Mouse (Mus musculus) forebrain, embryonic 15.5 days (tissue): ENCODE measurements at regions not wholly inside any gene's neighbourhood (a gene's known extent, or its start where the extent isn't known, plus 50 kb on each side); places are given as distances from the start of the nearest gene placed in this dataset.

Experiments
- ATAC-seq: fragments of 200-750 bp; cut with Nextera tagmentation; replicated peaks from 2 replicates; pipeline ENCODE4 v1.8.0; 2017; ENCODE audit warnings: mild to moderate bottlenecking, moderate TSS enrichment, moderate library complexity
- H3K27ac ChIP-seq: fragments of 300-500 bp; sonication (generic); replicated peaks from 2 replicates; pipeline ENCODE4 v1.5.1; 2015; ENCODE audit warnings: mild to moderate bottlenecking, inconsistent platforms
- H3K27me3 ChIP-seq: fragments of 300-500 bp; sonication (generic); 2 replicates; pipeline ENCODE4 v1.6.1; 2015; ENCODE audit warnings: inconsistent platforms
- H3K36me3 ChIP-seq: fragments of 300-500 bp; sonication (generic); 2 replicates; pipeline ENCODE4 v1.6.1; 2015; ENCODE audit warnings: mild to moderate bottlenecking, inconsistent platforms
- H3K4me1 ChIP-seq: fragments of 300-500 bp; sonication (generic); 2 replicates; pipeline ENCODE4 v1.6.1; 2015; ENCODE audit warnings: inconsistent platforms
- H3K4me2 ChIP-seq: fragments of 300-500 bp; sonication (generic); replicated peaks from 2 replicates; pipeline ENCODE4 v1.6.1; 2015; ENCODE audit warnings: mild to moderate bottlenecking, inconsistent platforms
- H3K4me3 ChIP-seq: fragments of 300-500 bp; sonication (generic); 2 replicates; pipeline ENCODE4 v1.5.1; 2015; ENCODE audit warnings: mild to moderate bottlenecking, inconsistent platforms
- H3K9ac ChIP-seq: fragments of 300-500 bp; sonication (generic); replicated peaks from 2 replicates; pipeline ENCODE4 v1.6.1; 2015; ENCODE audit warnings: mild to moderate bottlenecking, inconsistent platforms
- H3K9me3 ChIP-seq: fragments of 300-500 bp; sonication (generic); 2 replicates; pipeline ENCODE4 v1.6.1; 2016; ENCODE audit warnings: inconsistent platforms
- WGBS: fragments of 180-500 bp; shearing (Covaris S2); methylation state at CpG from one replicate; pipeline ENCODE4 v1.1.7; 2015; ENCODE audit warnings: mixed read lengths; 5-methylcytosine and 5-hydroxymethylcytosine counted together

GRCm38 (mm10) chr19:30289721-30290120 is 57.0 kb downstream of the Mbl2 start:
- Histone ChIP-seq H3K9me3 (no peaks in the 10 kb centered on the region), H3K4me3 (no peak overlapping the region), H3K9ac (no peak overlapping the region), H3K27me3 (no peaks in the 10 kb centered on the region), H3K27ac (no peak overlapping the region), H3K4me2 (no peak overlapping the region), H3K4me1 (0 out of 2 replicates have a peak, but pooled peaks cover 2% of the 10 kb centered on the region), H3K36me3 (no peaks in the 10 kb centered on the region)
- 74% methylated on average over 4 of the region's 4 CpGs for WGBS
- ATAC-seq = no peak

DNA sequence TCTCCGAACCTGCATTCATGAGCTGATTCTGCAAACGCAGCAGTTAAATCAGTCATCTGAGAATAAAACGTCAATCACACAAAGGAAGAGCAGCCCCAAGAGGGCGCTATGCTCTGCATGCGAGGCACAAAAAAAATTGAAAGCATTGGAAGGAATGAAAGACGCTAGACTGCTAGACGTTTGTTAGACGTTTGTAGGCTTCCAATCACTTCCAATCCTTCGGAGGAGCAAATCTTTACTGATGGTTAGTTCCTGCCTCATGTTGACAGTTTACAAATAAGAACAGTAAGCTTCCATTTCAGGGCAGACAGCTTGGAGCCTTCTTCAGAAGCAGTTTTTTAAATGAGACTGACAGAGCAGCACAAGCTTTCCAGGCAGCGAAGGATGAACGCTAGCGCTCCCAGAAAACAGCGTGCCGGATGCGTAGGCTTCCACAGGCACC is 62.5 kb downstream of the Mbl2 start:
- Histone ChIP-seq H3K4me3 (peak overlapping the region; percentile 5), H3K36me3 (no peaks in the 10 kb centered on the region), H3K4me1 (0 out of 2 replicates have a peak, but pooled peaks cover 4% of the 10 kb centered on the region), H3K27ac (peak overlapping the region; percentile 29), H3K9ac (no peak overlapping the region), H3K4me2 (peak overlapping the region; percentile 12), H3K9me3 (no peaks in the 10 kb centered on the region), H3K27me3 (no peaks in the 10 kb centered on the region)
- 35% methylated on average over 15 of the region's 15 CpGs for WGBS
- ATAC-seq = peak; percentile 75; the same call in 1 of the 2 replicates

DNA sequence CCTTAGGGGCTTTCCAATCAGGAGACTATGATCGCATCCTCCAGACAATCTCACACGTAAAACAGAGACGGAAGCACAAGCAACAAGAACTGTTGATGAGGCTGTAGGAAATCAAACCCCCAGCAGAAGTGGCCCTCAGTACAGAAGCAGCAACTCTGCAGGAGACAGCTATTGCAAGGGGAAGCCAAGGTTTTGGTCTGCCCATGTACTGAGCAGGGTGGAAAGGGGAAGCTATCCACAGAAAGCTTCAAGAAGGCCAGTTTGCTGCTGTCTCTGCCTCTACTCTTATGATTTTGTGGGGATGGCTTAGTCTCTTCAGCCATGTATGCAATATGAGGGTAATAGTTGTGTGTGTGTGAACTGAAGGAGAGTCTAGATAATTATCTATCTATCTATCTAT is 63.3 kb downstream of the Mbl2 start:
- Histone ChIP-seq H3K36me3 (no peaks in the 10 kb centered on the region), H3K4me3 (no peak overlapping the region), H3K27me3 (no peaks in the 10 kb centered on the region), H3K9ac (no peak overlapping the region), H3K4me1 (0 out of 2 replicates have a peak, but pooled peaks cover 4% of the 10 kb centered on the region), H3K9me3 (no peaks in the 10 kb centered on the region), H3K27ac (no peak overlapping the region), H3K4me2 (no peak overlapping the region)
- ATAC-seq = no peak
- 87% methylated on average over 3 of the region's 3 CpGs for WGBS

DNA sequence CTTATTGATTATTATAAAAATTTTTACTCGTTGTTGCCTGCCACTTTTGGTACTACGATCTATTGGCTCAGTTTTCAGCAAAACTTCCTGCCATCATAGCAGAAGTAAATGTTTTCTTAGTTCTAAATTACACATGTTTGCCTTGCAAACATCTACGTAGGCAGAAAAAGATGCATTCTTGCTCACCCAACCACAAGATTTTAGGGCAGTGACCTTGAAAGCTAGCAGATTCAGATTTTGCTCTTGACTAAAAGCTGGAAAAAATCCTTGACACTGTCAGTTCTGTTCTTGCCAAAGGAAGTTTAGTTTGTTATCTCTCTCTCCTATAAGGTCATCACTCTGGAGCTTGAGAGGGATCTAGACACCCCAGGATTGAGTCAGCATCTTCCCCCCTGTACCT is 66.8 kb downstream of the Mbl2 start:
- H3K9me3 ChIP-seq = no peaks in the 10 kb centered on the region
- H3K27me3 ChIP-seq = no peaks in the 10 kb centered on the region
- no peak overlapping the region for H3K4me2 ChIP-seq
- 89% methylated on average over 3 of the region's 3 CpGs for WGBS
- H3K27ac ChIP-seq = no peak overlapping the region
- no peaks in the 10 kb centered on the region for H3K36me3 ChIP-seq
- H3K9ac ChIP-seq = no peak overlapping the region
- no peak overlapping the region for H3K4me3 ChIP-seq
- H3K4me1 ChIP-seq = 0 out of 2 replicates have a peak, but pooled peaks cover 4% of the 10 kb centered on the region
- no peak for ATAC-seq

- no peak for ATAC-seq
- no peaks in the 10 kb centered on the region for H3K9me3 ChIP-seq
- no peak overlapping the region for H3K4me2 ChIP-seq
- 85% methylated on average over 4 of the region's 4 CpGs for WGBS
- H3K4me3 ChIP-seq = no peak overlapping the region
- H3K36me3 ChIP-seq = no peaks in the 10 kb centered on the region
- H3K27ac ChIP-seq = no peak overlapping the region
- H3K9ac ChIP-seq = no peak overlapping the region
- no peaks in the 10 kb centered on the region for H3K4me1 ChIP-seq
- H3K27me3 ChIP-seq = no peaks in the 10 kb centered on the region
Measured at GRCm38 (mm10) chr19:30302281-30302680, 69.5 kb downstream of the Mbl2 start.

DNA sequence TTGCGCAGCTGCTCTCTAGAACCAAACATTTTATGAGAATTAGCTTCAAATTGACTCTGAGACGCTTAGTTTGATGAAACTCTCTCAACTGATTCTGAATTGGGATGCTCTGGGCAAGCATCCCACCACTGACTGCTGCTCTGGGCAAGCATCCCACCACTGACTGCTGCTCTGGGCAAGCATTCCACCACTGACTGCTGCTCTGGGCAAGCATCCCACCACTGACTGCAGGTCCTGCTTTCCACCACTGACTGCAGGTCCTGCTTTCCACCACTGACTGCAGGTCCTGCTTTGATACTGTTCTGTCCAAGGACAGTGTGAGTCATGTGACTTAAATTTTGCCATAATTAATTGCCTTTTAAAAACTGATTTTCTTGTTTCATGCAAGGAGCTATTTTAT is 73.6 kb downstream of the Mbl2 start:
- Histone ChIP-seq H3K4me3 (no peak overlapping the region), H3K4me2 (no peak overlapping the region), H3K36me3 (no peaks in the 10 kb centered on the region), H3K27me3 (no peaks in the 10 kb centered on the region), H3K9me3 (no peaks in the 10 kb centered on the region), H3K27ac (no peak overlapping the region), H3K9ac (no peak overlapping the region), H3K4me1 (no peaks in the 10 kb centered on the region)
- 76% methylated on average over 2 of the region's 2 CpGs for WGBS
- peak; percentile 61; the same call in 1 of the 2 replicates for ATAC-seq

- no peak overlapping the region for H3K9ac ChIP-seq
- 89% methylated on average over 6 of the region's 6 CpGs for WGBS
- H3K36me3 ChIP-seq = no peaks in the 10 kb centered on the region
- no peaks in the 10 kb centered on the region for H3K4me1 ChIP-seq
- H3K9me3 ChIP-seq = no peaks in the 10 kb centered on the region
- H3K27me3 ChIP-seq = no peaks in the 10 kb centered on the region
- no peak overlapping the region for H3K27ac ChIP-seq
- H3K4me3 ChIP-seq = no peak overlapping the region
- ATAC-seq = no peak
- no peak overlapping the region for H3K4me2 ChIP-seq
Measured at GRCm38 (mm10) chr19:30306919-30307318, 74.2 kb downstream of the Mbl2 start.

DNA sequence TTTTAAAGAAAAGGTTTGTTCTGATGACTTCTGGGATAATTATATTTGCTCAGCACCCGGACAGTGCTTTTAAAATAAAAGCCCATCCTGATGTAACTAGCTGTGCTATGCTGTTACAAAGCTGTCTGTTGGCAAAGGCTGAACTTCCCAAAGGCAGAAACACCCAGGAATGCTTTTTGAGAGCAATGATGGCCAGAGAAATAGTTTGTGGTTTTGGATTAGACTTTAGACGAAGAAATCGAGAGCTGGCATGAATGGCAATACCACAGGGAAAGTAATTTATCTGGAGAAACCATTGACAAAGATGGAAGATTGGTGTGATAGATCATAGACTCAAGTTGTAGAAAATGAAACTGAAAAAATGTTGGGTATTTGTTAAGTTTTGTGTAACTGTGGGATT is 84.6 kb downstream of the Mbl2 start:
- no peak for ATAC-seq
- no peaks in the 10 kb centered on the region for H3K9me3 ChIP-seq

DNA sequence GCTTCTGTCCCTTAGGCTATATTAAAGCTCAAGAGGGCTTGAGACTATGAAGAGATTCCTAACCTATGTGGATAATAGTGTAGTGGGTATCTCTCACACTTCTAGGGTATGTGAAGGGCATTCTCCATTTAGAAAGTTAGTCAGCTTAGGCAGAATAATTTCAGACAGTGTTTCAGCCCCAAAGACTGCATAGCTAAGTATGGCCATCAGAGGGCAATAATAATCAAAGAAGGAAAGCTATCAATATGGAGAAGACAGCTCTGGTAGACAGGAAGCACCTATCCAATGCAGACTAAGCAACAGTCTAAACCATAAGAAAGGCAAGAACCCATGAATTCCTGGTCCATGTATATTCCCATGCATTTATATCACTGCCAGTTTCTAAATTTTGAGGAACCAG is 95.0 kb downstream of the Mbl2 start:
- Histone ChIP-seq H3K4me3 (no peak overlapping the region), H3K27me3 (no peaks in the 10 kb centered on the region), H3K4me2 (no peak overlapping the region), H3K27ac (no peak overlapping the region), H3K9ac (no peak overlapping the region), H3K4me1 (no peaks in the 10 kb centered on the region), H3K36me3 (no peaks in the 10 kb centered on the region), H3K9me3 (no peaks in the 10 kb centered on the region)
- no peak for ATAC-seq

More for the DNA sequence above, 84.6 kb downstream of the Mbl2 start:
- Histone ChIP-seq H3K27ac (no peak overlapping the region), H3K27me3 (no peaks in the 10 kb centered on the region), H3K4me1 (no peaks in the 10 kb centered on the region), H3K4me3 (no peak overlapping the region), H3K36me3 (no peaks in the 10 kb centered on the region), H3K4me2 (no peak overlapping the region), H3K9ac (no peak overlapping the region)
- 87% methylated on average over 3 of the region's 3 CpGs for WGBS

- Histone ChIP-seq H3K9ac (no peak overlapping the region), H3K27me3 (no peaks in the 10 kb centered on the region), H3K4me3 (no peak overlapping the region), H3K4me2 (no peak overlapping the region), H3K4me1 (no peaks in the 10 kb centered on the region), H3K27ac (no peak overlapping the region), H3K36me3 (no peaks in the 10 kb centered on the region), H3K9me3 (no peaks in the 10 kb centered on the region)
- ATAC-seq = no peak
- 87% methylated on average over 4 of the region's 4 CpGs for WGBS
Measured at GRCm38 (mm10) chr19:30328886-30329285, 96.1 kb downstream of the Mbl2 start.

DNA sequence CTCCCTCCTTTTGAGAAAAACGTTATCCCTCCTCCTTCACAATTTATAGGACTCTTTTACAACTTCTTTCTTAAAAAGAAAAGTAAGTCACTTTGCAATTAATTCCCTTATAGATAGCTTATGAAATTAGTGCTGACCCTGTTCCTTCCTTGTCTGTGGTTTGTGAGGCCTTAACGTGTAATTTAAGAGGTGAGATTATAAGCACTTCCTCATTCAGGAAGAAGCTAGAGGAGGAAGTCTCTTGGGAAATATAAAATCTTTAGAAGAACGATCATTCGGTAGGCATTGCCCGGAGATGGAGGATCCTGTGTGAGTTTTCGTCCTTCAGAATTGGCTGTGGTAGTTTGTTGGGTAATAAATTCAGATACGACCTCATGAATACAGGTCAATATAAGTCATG is 98.0 kb downstream of the Mbl2 start:
- no peak overlapping the region for H3K4me2 ChIP-seq
- no peaks in the 10 kb centered on the region for H3K9me3 ChIP-seq
- H3K4me3 ChIP-seq = no peak overlapping the region
- no peaks in the 10 kb centered on the region for H3K4me1 ChIP-seq
- H3K27ac ChIP-seq = no peak overlapping the region
- no peaks in the 10 kb centered on the region for H3K36me3 ChIP-seq
- H3K9ac ChIP-seq = no peak overlapping the region
- H3K27me3 ChIP-seq = no peaks in the 10 kb centered on the region
- no peak for ATAC-seq
- WGBS = 92% methylated on average over 7 of the region's 7 CpGs

DNA sequence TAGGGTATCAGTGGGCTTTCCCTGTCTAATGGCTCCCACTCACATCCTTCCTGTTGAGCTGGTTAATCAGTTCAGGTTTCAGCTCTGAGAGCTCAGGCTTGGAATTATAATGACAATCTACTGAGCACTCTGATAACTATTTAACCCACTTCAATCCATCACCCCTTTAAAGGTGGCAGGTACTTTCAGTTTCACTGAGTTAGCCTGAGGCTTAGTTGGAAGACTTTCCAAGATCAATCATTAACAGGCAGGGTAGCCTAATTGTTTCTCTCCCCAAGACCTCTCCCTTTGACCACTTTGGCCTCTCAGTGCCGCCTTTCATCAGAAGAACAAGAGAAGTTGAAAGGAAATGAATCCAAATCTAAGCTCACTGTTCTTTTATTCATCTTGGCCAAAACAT is 99.1 kb downstream of the Mbl2 start:
- Histone ChIP-seq H3K4me3 (no peak overlapping the region), H3K9me3 (no peaks in the 10 kb centered on the region), H3K4me1 (no peaks in the 10 kb centered on the region), H3K36me3 (no peaks in the 10 kb centered on the region), H3K9ac (no peak overlapping the region), H3K4me2 (no peak overlapping the region), H3K27ac (no peak overlapping the region), H3K27me3 (no peaks in the 10 kb centered on the region)
- 9% methylated on average over 1 of the region's 1 CpGs for WGBS
- no peak for ATAC-seq

DNA sequence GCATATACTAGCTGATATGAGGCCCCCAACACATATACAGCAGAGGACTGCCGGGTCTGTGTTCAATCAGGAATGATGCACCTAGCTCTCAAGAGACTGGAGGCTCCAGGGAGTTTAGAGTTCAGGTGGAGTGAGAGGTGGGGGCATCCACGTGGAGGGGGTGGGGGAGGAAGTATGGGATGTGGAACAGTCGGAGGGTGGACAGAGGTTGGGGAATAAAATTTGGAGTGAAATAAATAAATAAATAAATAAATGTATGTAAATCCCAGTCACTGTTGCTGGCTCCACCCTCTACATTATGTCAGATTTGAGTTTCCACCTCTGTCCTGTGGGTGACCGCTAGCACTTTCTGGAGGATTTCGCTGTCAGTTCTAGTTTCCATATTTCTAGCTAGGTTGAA is 111.7 kb downstream of the Mbl2 start:
- no peak overlapping the region for H3K4me2 ChIP-seq
- WGBS = 88% methylated on average over 5 of the region's 5 CpGs
- H3K27ac ChIP-seq = no peak overlapping the region
- no peaks in the 10 kb centered on the region for H3K27me3 ChIP-seq
- H3K36me3 ChIP-seq = no peaks in the 10 kb centered on the region
- H3K9ac ChIP-seq = no peak overlapping the region
- no peak overlapping the region for H3K4me3 ChIP-seq
- no peaks in the 10 kb centered on the region for H3K4me1 ChIP-seq
- no peaks in the 10 kb centered on the region for H3K9me3 ChIP-seq
- no peak for ATAC-seq
